Mouse (Mus musculus): ENCODE measurements at regions not wholly inside any gene's neighbourhood (a gene's known extent, or its start where the extent isn't known, plus 50 kb on each side); places are given as distances from the start of the nearest gene placed in this dataset.

DNA sequence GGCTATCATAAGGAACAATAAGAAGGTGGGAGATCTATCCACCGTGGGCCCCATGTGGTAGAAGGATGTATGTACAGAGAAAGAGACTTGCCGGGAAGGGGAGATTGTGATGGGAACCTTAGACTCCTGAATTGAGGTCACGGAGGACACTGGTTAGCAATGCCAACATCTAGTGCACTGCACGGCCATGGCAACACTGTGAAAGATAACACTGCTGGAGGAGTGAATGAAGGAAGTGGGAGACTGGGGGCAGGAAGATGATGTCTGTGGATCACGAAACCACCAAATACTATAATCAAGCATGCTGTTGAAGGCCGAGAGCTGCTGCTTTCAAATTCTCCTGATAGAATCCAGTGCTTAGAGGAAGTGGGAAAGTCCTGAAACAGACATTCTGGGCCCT is 78.7 kb upstream of the Armc2 start:
- no peak for TF ChIP-seq CTCF (IDR thresholded peaks at IDR 0.05; ENCODE audit: extremely low read depth, insufficient read depth, low read length)
- Histone ChIP-seq H3K4me1 (ENCODE audit: control insufficient read depth, insufficient read depth, low read length) (no peaks in the 10 kb centered on the region), H3K27ac (ENCODE audit: insufficient read depth, low read length) (no peak overlapping the region)

DNA sequence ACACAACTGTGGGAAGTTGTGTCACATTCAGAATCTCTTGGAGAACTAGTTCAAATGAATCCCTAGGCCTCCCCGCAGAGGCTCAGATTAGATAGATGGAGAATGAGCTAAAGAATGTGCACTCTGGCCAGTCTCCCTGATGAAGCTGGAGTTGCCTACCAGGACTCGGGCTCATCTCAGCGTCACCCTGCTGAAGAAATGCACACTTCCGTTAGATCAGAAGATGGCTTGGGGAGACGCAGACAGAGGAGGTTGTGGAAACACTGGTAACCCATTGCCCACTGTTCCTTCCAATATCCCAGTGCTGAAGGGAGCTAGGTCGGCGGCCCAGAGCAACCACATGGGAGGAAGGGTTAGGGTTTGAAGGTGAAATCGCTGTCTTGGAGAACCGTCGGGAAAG is 77.7 kb upstream of the Armc2 start:
- Histone ChIP-seq H3K4me1 (ENCODE audit: control insufficient read depth, insufficient read depth, low read length) (no peaks in the 10 kb centered on the region), H3K27ac (ENCODE audit: insufficient read depth, low read length) (no peak overlapping the region), H3K4me3 (ENCODE audit: insufficient read depth, low read length) (no peak overlapping the region)
- TF ChIP-seq POLR2A (IDR thresholded peaks at IDR 0.05; ENCODE audit: extremely low read depth, insufficient read depth, low read length), result no peak
- no peak for TF ChIP-seq CTCF (IDR thresholded peaks at IDR 0.05; ENCODE audit: extremely low read depth, insufficient read depth, low read length)

More for the DNA sequence above, 78.7 kb upstream of the Armc2 start:
- H3K4me3 ChIP-seq (ENCODE audit: insufficient read depth, low read length), result no peak overlapping the region

DNA sequence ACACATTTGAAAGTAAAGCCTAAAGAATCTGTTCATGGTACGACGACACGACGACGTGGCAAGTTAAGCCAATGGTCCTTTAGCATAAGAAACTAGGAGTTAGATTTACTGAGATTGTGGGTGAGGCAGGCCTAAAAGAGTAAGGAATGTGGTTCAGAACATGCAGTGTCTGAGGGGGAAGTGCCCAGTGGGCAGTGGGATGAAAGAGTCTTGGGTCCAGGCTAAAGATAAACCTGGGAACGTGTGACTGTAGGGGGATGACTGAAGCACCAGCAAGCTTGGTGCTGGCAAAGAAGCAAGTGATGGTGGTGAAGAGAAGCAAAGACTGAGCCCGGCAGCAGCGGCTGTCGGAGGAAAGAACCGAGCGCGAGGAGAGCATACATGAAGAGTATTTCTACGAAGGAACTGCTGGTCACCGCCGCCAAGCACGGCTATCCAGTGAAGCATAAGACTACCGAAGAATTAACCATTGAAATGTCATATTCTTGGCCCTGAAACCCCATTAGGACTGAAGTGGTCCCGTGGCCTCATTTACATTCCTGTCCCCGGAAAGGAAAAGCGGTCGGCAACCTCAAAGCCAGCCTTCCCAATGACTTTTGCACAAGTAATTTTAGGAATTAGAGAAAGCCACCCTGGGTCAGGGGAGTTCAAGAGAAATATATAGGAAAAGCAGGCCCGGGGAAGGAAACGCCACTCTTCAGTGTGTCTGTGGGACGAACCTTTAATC is 76.2 kb upstream of the Armc2 start:
- Histone ChIP-seq H3K4me3 (ENCODE audit: insufficient read depth, low read length) (no peak overlapping the region), H3K27ac (ENCODE audit: insufficient read depth, low read length) (no peak overlapping the region), H3K4me1 (ENCODE audit: control insufficient read depth, insufficient read depth, low read length) (no peaks in the 10 kb centered on the region)
- no peak for TF ChIP-seq CTCF (IDR thresholded peaks at IDR 0.05; ENCODE audit: extremely low read depth, insufficient read depth, low read length)
- TF ChIP-seq POLR2A (IDR thresholded peaks at IDR 0.05; ENCODE audit: extremely low read depth, insufficient read depth, low read length), result no peak

DNA sequence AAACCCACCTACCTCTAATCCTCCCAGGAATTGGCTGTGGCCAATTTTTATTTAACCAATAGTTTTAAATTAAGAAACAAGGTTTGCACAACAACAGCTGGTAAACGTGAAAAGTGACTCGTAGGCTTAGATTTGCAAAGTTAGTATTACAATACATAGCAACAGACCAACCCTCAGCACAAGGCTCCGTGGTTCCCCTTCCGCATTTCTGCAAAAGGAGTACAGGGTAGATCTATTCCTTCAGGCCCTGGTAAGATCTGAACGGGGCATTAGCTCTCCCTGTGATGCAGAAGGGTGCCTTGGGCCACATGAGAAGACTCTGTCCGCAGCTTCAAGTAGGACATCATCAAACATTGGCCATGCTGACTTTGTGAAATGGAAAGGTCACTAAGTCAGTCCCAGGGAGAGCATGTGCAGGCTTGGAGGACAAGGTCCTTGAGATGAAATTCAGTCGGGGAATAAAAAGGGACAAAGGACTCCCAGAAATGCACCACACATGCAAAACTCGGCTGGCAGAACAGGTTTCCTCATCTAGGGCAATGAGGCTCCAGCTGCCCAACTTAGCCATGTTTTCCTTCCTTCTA is 75.0 kb upstream of the Armc2 start:
- H3K4me1 ChIP-seq (ENCODE audit: control insufficient read depth, insufficient read depth, low read length), result no peaks in the 10 kb centered on the region
- H3K4me3 ChIP-seq (ENCODE audit: insufficient read depth, low read length), result no peak overlapping the region
- H3K27ac ChIP-seq (ENCODE audit: insufficient read depth, low read length), result no peak overlapping the region
- no peak for TF ChIP-seq CTCF (IDR thresholded peaks at IDR 0.05; ENCODE audit: extremely low read depth, insufficient read depth, low read length)
- TF ChIP-seq POLR2A (IDR thresholded peaks at IDR 0.05; ENCODE audit: extremely low read depth, insufficient read depth, low read length), result no peak

DNA sequence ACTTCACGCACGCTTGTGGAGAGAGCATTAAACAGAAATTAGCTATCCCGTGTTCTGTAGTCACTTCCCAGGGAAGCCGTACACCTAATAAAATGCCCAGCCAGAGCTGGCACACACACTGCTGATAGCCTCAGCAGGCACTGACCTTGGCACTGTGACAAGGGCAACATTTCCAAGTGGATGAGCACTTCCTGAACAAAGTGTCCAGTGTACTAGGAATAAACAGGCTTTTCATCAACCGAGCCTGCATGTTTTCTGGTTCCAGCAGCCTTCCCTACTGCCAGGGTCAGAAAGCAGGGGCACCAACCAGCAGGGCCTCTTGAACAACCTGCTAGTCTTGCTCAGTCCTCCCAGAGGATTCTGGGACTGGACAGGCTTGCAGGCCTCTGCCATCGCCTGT is 74.3 kb upstream of the Armc2 start:
- TF ChIP-seq CTCF (IDR thresholded peaks at IDR 0.05; ENCODE audit: extremely low read depth, insufficient read depth, low read length) (no peak), POLR2A (IDR thresholded peaks at IDR 0.05; ENCODE audit: extremely low read depth, insufficient read depth, low read length) (no peak)
- Histone ChIP-seq H3K4me1 (ENCODE audit: control insufficient read depth, insufficient read depth, low read length) (no peaks in the 10 kb centered on the region), H3K27ac (ENCODE audit: insufficient read depth, low read length) (no peak overlapping the region), H3K4me3 (ENCODE audit: insufficient read depth, low read length) (no peak overlapping the region)

DNA sequence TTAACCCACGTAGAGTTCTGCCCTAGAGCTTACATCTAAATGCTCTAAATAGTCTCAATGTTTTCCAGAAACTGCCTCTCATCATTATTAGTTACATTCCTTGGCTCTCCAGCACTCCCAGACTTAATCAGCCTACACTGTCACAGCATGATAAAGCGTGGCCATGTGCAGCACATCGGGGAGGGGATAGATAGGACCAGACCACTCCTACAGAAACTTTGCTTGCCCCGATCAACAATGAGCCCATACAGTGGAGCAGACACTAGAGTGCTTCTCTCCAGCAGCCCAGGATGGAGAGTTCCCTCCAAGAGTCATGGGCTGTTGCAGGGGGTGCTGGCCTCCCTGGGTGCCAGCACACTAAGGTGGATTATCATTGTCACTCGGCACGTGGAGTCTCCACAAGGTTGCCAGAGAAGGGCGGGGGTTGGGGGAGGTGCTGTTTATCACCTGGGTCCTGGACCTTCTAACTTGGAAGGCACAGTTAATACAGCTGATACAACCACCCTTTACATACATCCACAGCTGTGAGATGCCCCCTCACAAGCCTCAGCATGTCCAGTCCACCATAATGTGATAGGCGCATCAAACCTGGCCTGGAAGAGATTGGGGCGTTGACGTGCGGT is 73.4 kb upstream of the Armc2 start:
- Histone ChIP-seq H3K27ac (ENCODE audit: insufficient read depth, low read length) (no peak overlapping the region), H3K4me1 (ENCODE audit: control insufficient read depth, insufficient read depth, low read length) (no peaks in the 10 kb centered on the region), H3K4me3 (ENCODE audit: insufficient read depth, low read length) (no peak overlapping the region)
- TF ChIP-seq CTCF (IDR thresholded peaks at IDR 0.05; ENCODE audit: extremely low read depth, insufficient read depth, low read length), result no peak
- no peak for TF ChIP-seq POLR2A (IDR thresholded peaks at IDR 0.05; ENCODE audit: extremely low read depth, insufficient read depth, low read length)

DNA sequence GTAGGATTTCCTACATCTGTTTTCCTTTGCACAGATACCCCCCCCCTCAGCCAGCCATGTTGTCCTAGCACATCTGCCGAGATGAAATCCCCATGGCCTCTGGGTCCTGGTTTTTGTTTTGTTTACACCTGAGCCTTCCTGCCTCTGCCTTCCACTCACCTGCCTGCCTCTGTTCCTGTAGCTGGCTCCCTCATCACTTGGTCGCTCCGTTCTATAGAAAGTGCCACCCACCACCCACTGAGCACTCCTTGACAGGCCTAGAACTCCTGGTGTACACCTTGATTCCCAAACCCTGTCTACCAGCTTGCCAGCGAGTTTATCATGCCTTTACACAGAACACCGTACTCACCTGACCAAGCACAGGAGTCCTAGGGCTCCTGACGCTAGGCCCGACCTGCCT is 72.6 kb upstream of the Armc2 start:
- H3K4me3 ChIP-seq (ENCODE audit: insufficient read depth, low read length), result no peak overlapping the region
- TF ChIP-seq POLR2A (IDR thresholded peaks at IDR 0.05; ENCODE audit: extremely low read depth, insufficient read depth, low read length) (no peak), CTCF (IDR thresholded peaks at IDR 0.05; ENCODE audit: extremely low read depth, insufficient read depth, low read length) (no peak)
- H3K4me1 ChIP-seq (ENCODE audit: control insufficient read depth, insufficient read depth, low read length), result no peaks in the 10 kb centered on the region
- H3K27ac ChIP-seq (ENCODE audit: insufficient read depth, low read length), result no peak overlapping the region

DNA sequence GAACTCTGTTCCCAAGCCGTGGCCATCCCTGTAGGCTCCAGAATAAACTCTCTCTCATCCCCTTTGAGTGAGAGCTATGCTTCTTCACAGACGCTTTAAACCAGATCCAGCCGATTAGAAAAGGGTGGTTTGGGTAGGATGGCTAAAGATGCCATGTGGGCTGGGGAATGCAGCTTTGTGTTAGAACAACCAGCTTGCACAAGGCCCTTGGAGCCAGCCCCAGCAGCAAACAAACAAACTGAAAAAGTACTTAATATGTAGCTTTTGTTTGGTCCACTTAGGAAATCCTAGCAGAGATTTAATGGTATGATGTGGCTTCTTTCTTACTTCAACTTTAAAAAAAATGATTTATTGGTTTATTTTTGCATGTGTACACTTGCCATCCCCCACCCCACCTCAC is 71.9 kb upstream of the Armc2 start:
- TF ChIP-seq CTCF (IDR thresholded peaks at IDR 0.05; ENCODE audit: extremely low read depth, insufficient read depth, low read length) (no peak), POLR2A (IDR thresholded peaks at IDR 0.05; ENCODE audit: extremely low read depth, insufficient read depth, low read length) (no peak)
- no peaks in the 10 kb centered on the region for H3K4me1 ChIP-seq (ENCODE audit: control insufficient read depth, insufficient read depth, low read length)
- H3K4me3 ChIP-seq (ENCODE audit: insufficient read depth, low read length), result no peak overlapping the region
- no peak overlapping the region for H3K27ac ChIP-seq (ENCODE audit: insufficient read depth, low read length)

DNA sequence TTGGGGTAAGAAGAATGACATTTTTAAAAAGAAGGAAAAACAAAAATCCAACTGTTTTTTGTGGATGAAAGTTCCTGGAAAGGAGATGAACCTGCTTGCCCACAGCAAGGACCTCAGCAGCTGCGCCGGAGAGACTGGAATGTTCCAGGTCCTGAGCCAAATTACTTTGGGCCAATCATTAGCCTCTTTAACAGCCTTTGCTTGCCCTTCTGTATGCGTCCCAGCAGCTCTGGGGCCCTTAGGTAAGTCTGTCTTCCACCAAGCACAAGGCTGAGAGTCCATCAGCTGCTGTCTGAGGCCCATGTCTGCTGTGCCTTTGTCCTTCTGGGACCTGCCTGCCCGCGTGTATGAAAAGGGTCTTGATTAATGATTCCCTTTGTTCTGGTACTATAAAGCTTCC is 71.4 kb upstream of the Armc2 start:
- Histone ChIP-seq H3K4me3 (ENCODE audit: insufficient read depth, low read length) (no peak overlapping the region), H3K4me1 (ENCODE audit: control insufficient read depth, insufficient read depth, low read length) (no peaks in the 10 kb centered on the region), H3K27ac (ENCODE audit: insufficient read depth, low read length) (no peak overlapping the region)
- TF ChIP-seq POLR2A (IDR thresholded peaks at IDR 0.05; ENCODE audit: extremely low read depth, insufficient read depth, low read length) (no peak), CTCF (IDR thresholded peaks at IDR 0.05; ENCODE audit: extremely low read depth, insufficient read depth, low read length) (no peak)

DNA sequence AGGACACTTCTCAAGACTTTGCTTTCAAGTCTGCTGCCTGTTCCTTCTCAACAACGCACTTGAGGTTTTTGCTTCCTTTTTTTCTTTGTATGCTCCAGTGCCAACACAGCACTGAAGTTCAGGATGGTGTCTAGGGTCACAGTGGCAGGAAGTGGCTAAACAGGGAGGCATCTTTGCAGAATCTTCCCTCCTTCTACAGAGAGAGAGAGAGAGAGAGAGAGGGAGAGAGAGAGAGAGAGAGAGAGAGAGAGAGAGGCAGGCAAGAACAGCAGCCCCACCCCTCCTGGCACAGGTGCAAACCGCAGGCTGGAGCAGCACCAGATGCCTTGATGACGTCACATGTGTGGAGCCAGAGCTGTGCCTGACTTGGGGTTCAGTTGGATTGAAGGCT is 71.0 kb upstream of the Armc2 start:
- H3K4me3 ChIP-seq (ENCODE audit: insufficient read depth, low read length), result no peak overlapping the region
- H3K4me1 ChIP-seq (ENCODE audit: control insufficient read depth, insufficient read depth, low read length), result no peaks in the 10 kb centered on the region
- H3K27ac ChIP-seq (ENCODE audit: insufficient read depth, low read length), result no peak overlapping the region
- TF ChIP-seq POLR2A (IDR thresholded peaks at IDR 0.05; ENCODE audit: extremely low read depth, insufficient read depth, low read length) (no peak), CTCF (IDR thresholded peaks at IDR 0.05; ENCODE audit: extremely low read depth, insufficient read depth, low read length) (no peak)
